Mouse (Mus musculus) kidney, embryonic 14.5 days (tissue): Measurements from ENCODE around the gene Ppp1r9a. TPM values are rescaled to one million over a fixed set of nuclear protein-coding genes. Genes with fewer than 3 reads are reported as not detected.

Experiments used
- ATAC-seq: fragments of 200-750 bp; cut with Nextera tagmentation; 2 replicates; pipeline ENCODE4 v1.8.0; 2017; ENCODE audit warnings: moderate number of reproducible peaks, mild to moderate bottlenecking, moderate TSS enrichment, moderate library complexity; ENCODE audit not compliant: low FRiP score, low TSS enrichment
- H3K27ac ChIP-seq: fragments of 300-500 bp; sonication (generic); 2 replicates; pipeline ENCODE4 v1.5.1; 2014; ENCODE audit warnings: low read depth, mild to moderate bottlenecking, low read length, moderate library complexity, mixed read lengths
- H3K27me3 ChIP-seq: fragments of 300-500 bp; sonication (generic); 2 replicates; pipeline ENCODE4 v1.6.1; 2014; ENCODE audit warnings: mild to moderate bottlenecking, low read length; ENCODE audit not compliant: control insufficient read depth, insufficient read depth
- H3K36me3 ChIP-seq: fragments of 300-500 bp; sonication (generic); 2 replicates; pipeline ENCODE4 v1.6.1; 2014; ENCODE audit warnings: low read length, mixed read lengths; ENCODE audit not compliant: control insufficient read depth, insufficient read depth
- H3K4me1 ChIP-seq: fragments of 300-500 bp; sonication (generic); 2 replicates; pipeline ENCODE4 v1.6.1; 2014; ENCODE audit warnings: low read length, mixed read lengths; ENCODE audit not compliant: control insufficient read depth, insufficient read depth
- H3K4me2 ChIP-seq: fragments of 300-500 bp; sonication (generic); replicated peaks from 2 replicates; pipeline ENCODE4 v1.6.1; 2014; ENCODE audit warnings: low read depth, mild to moderate bottlenecking, low read length
- H3K4me3 ChIP-seq: fragments of 300-500 bp; sonication (generic); 2 replicates; pipeline ENCODE4 v1.5.1; 2014; ENCODE audit warnings: mild to moderate bottlenecking, low read length
- H3K9ac ChIP-seq: fragments of 300-500 bp; sonication (generic); 2 replicates; pipeline ENCODE4 v1.6.1; 2014; ENCODE audit warnings: low read depth, mild to moderate bottlenecking, low read length, moderate library complexity
- H3K9me3 ChIP-seq: fragments of 300-500 bp; sonication (generic); 2 replicates; pipeline ENCODE4 v1.6.1; 2016; ENCODE audit warnings: low read length; ENCODE audit not compliant: control insufficient read depth
- WGBS: fragments of 180-500 bp; shearing (Covaris S2); extraction: QIAGEN DNeasy Blood & Tissue Kit; methylation state at CpG from one replicate; pipeline ENCODE4 v1.1.7; 2014; 5-methylcytosine and 5-hydroxymethylcytosine counted together
- polyA plus RNA-seq: library from polyadenylated mRNA; unstranded; fragments of >200 nt; fragmentation: Nextera tagmentation; extraction: Ambion mirVana; gene quantifications from 2 replicates; pipeline ENCODE4 v1.2.1, GENCODE M21; 2014

The Ppp1r9a gene
- polyA plus RNA-seq, 1 experiment from 2014 or later, result 28.8 TPM

- Histone ChIP-seq H3K4me2 (no peak overlapping the region), H3K27ac (no peak overlapping the region), H3K9ac (no peak overlapping the region), H3K27me3 (no peaks in the 10 kb centered on the region), H3K4me3 (no peak overlapping the region), H3K4me1 (no peaks in the 10 kb centered on the region), H3K9me3 (no peaks in the 10 kb centered on the region), H3K36me3 (peaks cover 2% of the 10 kb centered on the region; the same call in 1 of the 2 replicates)
- no peak for ATAC-seq
- 82% methylated on average over 15 of the region's 15 CpGs for WGBS
These were observed 216.6 kb downstream of the Ppp1r9a start for GRCm38 (mm10) chr6:5119181-5119910.

GRCm38 (mm10) chr6:5120229-5120628 is 217.5 kb downstream of the Ppp1r9a start:
- Histone ChIP-seq H3K4me3 (no peak overlapping the region), H3K9me3 (no peaks in the 10 kb centered on the region), H3K36me3 (peaks cover under 1% of the 10 kb centered on the region; the same call in 1 of the 2 replicates), H3K27ac (no peak overlapping the region), H3K27me3 (no peaks in the 10 kb centered on the region), H3K9ac (no peak overlapping the region), H3K4me1 (no peaks in the 10 kb centered on the region), H3K4me2 (no peak overlapping the region)
- ATAC-seq, result no peak
- WGBS, result 51% methylated on average over 3 of the region's 3 CpGs

DNA sequence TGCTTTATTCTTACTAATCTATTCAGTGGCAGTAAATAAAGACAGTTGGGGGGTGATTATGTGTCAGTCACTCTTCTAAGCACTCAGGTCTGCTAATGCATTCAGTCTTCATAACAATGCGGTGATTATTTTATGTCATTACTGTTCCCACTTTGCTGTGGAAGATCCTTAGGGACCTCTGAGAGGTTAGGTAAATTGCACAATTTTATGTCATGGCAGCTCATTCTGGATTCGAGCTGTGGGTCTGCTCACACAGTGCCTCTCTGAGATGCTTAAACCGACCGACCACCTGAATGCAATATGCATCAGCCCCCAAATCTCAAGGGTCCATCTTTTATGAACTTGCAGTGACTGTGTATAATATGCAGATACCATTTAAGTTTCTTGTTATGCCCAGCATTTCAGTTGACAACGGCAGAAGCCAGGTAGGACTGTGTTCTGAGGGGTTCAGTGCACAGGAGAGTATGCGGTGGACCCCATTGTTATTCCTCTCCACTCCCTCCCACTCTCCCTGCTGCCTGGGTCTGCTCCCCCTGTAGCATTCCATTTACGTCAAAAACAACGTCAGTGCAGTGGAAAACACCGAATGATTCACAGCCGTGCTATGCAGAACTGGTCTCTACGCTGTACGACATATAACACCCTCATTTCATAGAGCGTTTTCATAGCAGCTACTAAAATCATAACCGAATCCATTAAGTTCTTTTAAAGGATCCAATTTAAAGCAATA is 226.8 kb downstream of the Ppp1r9a start:
- Histone ChIP-seq H3K4me2 (no peak overlapping the region), H3K36me3 (no peaks in the 10 kb centered on the region), H3K9ac (no peak overlapping the region), H3K4me3 (no peak overlapping the region), H3K4me1 (no peaks in the 10 kb centered on the region), H3K27me3 (no peaks in the 10 kb centered on the region), H3K9me3 (no peaks in the 10 kb centered on the region), H3K27ac (no peak overlapping the region)
- WGBS, result 87% methylated on average over 14 of the region's 14 CpGs
- no peak for ATAC-seq

GRCm38 (mm10) chr6:5134986-5135385 is 232.3 kb downstream of the Ppp1r9a start:
- WGBS, result 58% methylated on average over 6 of the region's 6 CpGs
- no peak overlapping the region for H3K27ac ChIP-seq
- no peak for ATAC-seq

GRCm38 (mm10) chr6:5136046-5136445 is 233.3 kb downstream of the Ppp1r9a start:
- H3K4me3 ChIP-seq, result no peak overlapping the region
- H3K27me3 ChIP-seq, result no peaks in the 10 kb centered on the region
- 0 out of 2 replicates have a peak, but pooled peaks cover 2% of the 10 kb centered on the region for H3K36me3 ChIP-seq
- ATAC-seq, result no peak
- H3K9ac ChIP-seq, result no peak overlapping the region
- no peak overlapping the region for H3K4me2 ChIP-seq
- WGBS, result 53% methylated on average over 6 of the region's 6 CpGs
- H3K27ac ChIP-seq, result no peak overlapping the region
- no peaks in the 10 kb centered on the region for H3K9me3 ChIP-seq
- H3K4me1 ChIP-seq, result no peaks in the 10 kb centered on the region; the same call in 1 of the 2 replicates

More at GRCm38 (mm10) chr6:5134986-5135385, 232.3 kb downstream of the Ppp1r9a start:
- Histone ChIP-seq H3K27me3 (no peaks in the 10 kb centered on the region), H3K4me3 (no peak overlapping the region), H3K36me3 (0 out of 2 replicates have a peak, but pooled peaks cover 2% of the 10 kb centered on the region), H3K4me1 (no peaks in the 10 kb centered on the region; the same call in 1 of the 2 replicates), H3K9ac (no peak overlapping the region), H3K9me3 (no peaks in the 10 kb centered on the region), H3K4me2 (no peak overlapping the region)

- Histone ChIP-seq H3K27ac (no peak overlapping the region), H3K4me1 (no peaks in the 10 kb centered on the region; the same call in 1 of the 2 replicates), H3K4me3 (no peak overlapping the region), H3K9ac (no peak overlapping the region), H3K27me3 (no peaks in the 10 kb centered on the region), H3K36me3 (0 out of 2 replicates have a peak, but pooled peaks cover 4% of the 10 kb centered on the region), H3K9me3 (no peaks in the 10 kb centered on the region), H3K4me2 (no peak overlapping the region; the same call in 1 of the 2 replicates)
- ATAC-seq, result peak; percentile 36; the same call in 1 of the 2 replicates
- WGBS, result 61% methylated on average over 12 of the region's 12 CpGs
These were observed 236.3 kb downstream of the Ppp1r9a start for GRCm38 (mm10) chr6:5138875-5139631.

DNA sequence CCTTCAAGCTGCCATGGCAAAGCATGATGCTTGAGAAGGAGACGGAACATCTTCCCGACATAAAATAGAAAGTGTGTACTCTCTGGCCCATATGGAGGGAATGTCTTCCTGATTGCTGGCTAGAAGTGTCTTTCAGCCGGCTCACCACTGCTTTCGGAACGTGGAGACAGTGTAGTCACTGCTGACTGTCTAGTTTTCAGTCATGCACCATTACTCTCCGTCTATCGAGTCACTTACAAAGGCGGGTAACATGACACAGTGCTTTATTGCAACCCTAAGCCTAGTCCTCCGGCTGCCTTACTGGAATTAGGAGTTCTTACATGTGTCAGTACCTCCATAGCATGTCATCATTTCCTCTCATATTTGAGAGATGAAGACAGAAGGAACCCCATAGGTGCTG is 236.9 kb downstream of the Ppp1r9a start:
- H3K9ac ChIP-seq, result no peak overlapping the region
- no peak overlapping the region; the same call in 1 of the 2 replicates for H3K4me2 ChIP-seq
- peak; percentile 77 for ATAC-seq
- H3K27ac ChIP-seq, result no peak overlapping the region
- 0 out of 2 replicates have a peak, but pooled peaks cover 4% of the 10 kb centered on the region for H3K36me3 ChIP-seq
- H3K4me3 ChIP-seq, result no peak overlapping the region
- WGBS, result 40% methylated on average over 9 of the region's 9 CpGs
- no peaks in the 10 kb centered on the region for H3K9me3 ChIP-seq
- no peaks in the 10 kb centered on the region; the same call in 1 of the 2 replicates for H3K4me1 ChIP-seq
- H3K27me3 ChIP-seq, result no peaks in the 10 kb centered on the region

- no peak overlapping the region for H3K9ac ChIP-seq
- 0 out of 2 replicates have a peak, but pooled peaks cover under 1% of the 10 kb centered on the region for H3K36me3 ChIP-seq
- H3K27me3 ChIP-seq, result no peaks in the 10 kb centered on the region
- H3K27ac ChIP-seq, result no peak overlapping the region
- H3K4me1 ChIP-seq, result peaks cover 18% of the 10 kb centered on the region
- H3K4me3 ChIP-seq, result no peak overlapping the region
- H3K4me2 ChIP-seq, result no peak overlapping the region
- ATAC-seq, result no peak
- no peaks in the 10 kb centered on the region for H3K9me3 ChIP-seq
- 78% methylated on average over 13 of the region's 13 CpGs for WGBS
These were observed 244.9 kb downstream of the Ppp1r9a start for GRCm38 (mm10) chr6:5147488-5148142.
